Mouse (Mus musculus): ENCODE data around the gene L3mbtl4. TPM values are rescaled to one million over a fixed set of nuclear protein-coding genes. Genes with fewer than 3 reads are reported as not detected.

The L3mbtl4 gene
- total and polyA plus RNA-seq, 3 experiments: not detected

DNA sequence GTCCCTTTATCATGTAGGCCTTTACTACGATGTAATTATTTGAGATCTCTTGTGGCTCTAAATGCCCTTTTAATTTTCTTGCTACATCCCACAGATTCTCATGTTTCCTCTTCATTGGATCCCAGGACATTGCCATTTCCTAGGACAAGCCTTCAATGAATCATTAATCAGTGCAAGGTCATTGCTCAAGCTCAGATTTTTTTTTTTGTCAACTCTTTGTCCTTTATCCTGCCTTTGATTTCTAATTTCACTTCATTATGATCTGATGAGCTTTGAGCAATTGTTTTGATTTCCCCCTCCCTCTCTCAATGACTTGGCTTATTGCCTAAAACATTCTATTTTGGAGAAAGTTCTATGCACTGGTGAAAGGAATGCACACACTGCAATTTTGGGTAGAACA lies 177.3 kb downstream of the L3mbtl4 start:
- Histone ChIP-seq H3K79me2 (replicated peaks; ENCODE audit: control insufficient read depth, extremely low read depth, insufficient read depth, poor library complexity, severe bottlenecking) (no peaks in the 10 kb centered on the region), H3K9ac (ENCODE audit: insufficient read depth, low read depth) (no peak overlapping the region), H3K9me3 (replicated peaks; ENCODE audit: low read length) (peaks cover 39% of the 10 kb centered on the region), H3K27ac (ENCODE audit: insufficient read depth, low read depth) (no peak overlapping the region), H3K4me3 (replicated peaks in 1 of 3; ENCODE audit: low read depth in 2 of 3, low read length in 2 of 3, poor library complexity in 1 of 3) (no peak overlapping the region), H3K4me2 (ENCODE audit: insufficient read depth, low read depth, poor library complexity, severe bottlenecking) (no peak overlapping the region), H3K27me3 (replicated peaks) (no peaks in the 10 kb centered on the region), H3K4me1 (ENCODE audit: control insufficient read depth in 1 of 2, insufficient read depth in 2 of 2) (no peaks in the 10 kb centered on the region), H3K36me3 (replicated peaks in 1 of 2; ENCODE audit: control insufficient read depth in 1 of 2, insufficient read depth in 1 of 2, low read length in 1 of 2) (no peaks in the 10 kb centered on the region)
- TF ChIP-seq EP300 (IDR thresholded peaks at IDR 0.05; ENCODE audit: low read length) (no peak), KAT2A (IDR thresholded peaks at IDR 0.05; ENCODE audit: insufficient replicate concordance, low read length) (no peak)
- DNase-seq (ENCODE audit: extremely low read depth): no peak
- dilution Hi-C loops (cut with MboI; ENCODE audit: extremely low pct_ligation_motif_present, extremely low pct_unique_long_range_greater_than_20kb, low sequenced_read_pairs) (no loop called here), in situ Hi-C loops (cut with MboI; ENCODE audit: low pct_ligation_motif_present, low pct_unique_long_range_greater_than_20kb, low sequenced_read_pairs) (no loop called here)

DNA sequence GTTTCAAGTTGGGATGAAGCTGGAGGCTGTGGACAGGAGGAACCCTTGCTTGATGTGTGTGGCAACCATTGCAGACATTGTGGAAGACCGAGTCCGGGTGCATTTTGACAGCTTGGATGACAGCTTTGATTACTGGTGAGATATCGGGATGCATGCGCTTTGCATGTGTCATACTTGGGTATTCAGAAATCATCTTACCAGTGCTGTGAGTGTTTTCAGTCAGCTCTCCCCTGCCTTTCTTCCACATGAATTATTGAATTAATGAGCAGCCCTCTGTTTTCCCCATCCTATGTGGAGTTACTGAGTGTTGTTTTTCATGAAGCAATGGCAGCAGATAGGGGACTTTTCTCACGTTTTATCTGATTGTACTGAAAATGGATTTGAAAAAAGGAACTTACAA lies 187.9 kb downstream of the L3mbtl4 start:
- Histone ChIP-seq H3K27me3 (replicated peaks) (no peaks in the 10 kb centered on the region), H3K27ac (ENCODE audit: insufficient read depth, low read depth) (no peak overlapping the region), H3K9ac (ENCODE audit: insufficient read depth, low read depth) (no peak overlapping the region), H3K36me3 (replicated peaks in 1 of 2; ENCODE audit: control insufficient read depth in 1 of 2, insufficient read depth in 1 of 2, low read length in 1 of 2) (no peaks in the 10 kb centered on the region), H3K4me3 (replicated peaks in 1 of 3; ENCODE audit: low read depth in 2 of 3, low read length in 2 of 3, poor library complexity in 1 of 3) (no peak overlapping the region), H3K4me2 (ENCODE audit: insufficient read depth, low read depth, poor library complexity, severe bottlenecking) (no peak overlapping the region), H3K79me2 (replicated peaks; ENCODE audit: control insufficient read depth, extremely low read depth, insufficient read depth, poor library complexity, severe bottlenecking) (no peaks in the 10 kb centered on the region), H3K4me1 (ENCODE audit: control insufficient read depth in 1 of 2, insufficient read depth in 2 of 2) (no peaks in the 10 kb centered on the region), H3K9me3 (replicated peaks; ENCODE audit: low read length) (peaks cover 55% of the 10 kb centered on the region)
- no peak for DNase-seq (ENCODE audit: extremely low read depth)
- dilution Hi-C loops (cut with MboI; ENCODE audit: extremely low pct_ligation_motif_present, extremely low pct_unique_long_range_greater_than_20kb, low sequenced_read_pairs): no loop called here
- in situ Hi-C loops (cut with MboI; ENCODE audit: low pct_ligation_motif_present, low pct_unique_long_range_greater_than_20kb, low sequenced_read_pairs): no loop called here
- TF ChIP-seq RCOR1 (conservative IDR thresholded peaks at IDR 0.05; ENCODE audit: low read depth, low read length): no peak
- TF ChIP-seq NRF1 (IDR thresholded peaks at IDR 0.05; ENCODE audit: low read depth, low read length): no peak
- no peak for TF ChIP-seq GABPA (IDR thresholded peaks at IDR 0.05; ENCODE audit: insufficient replicate concordance, low read depth, low read length)
- TF ChIP-seq SIN3A (IDR thresholded peaks at IDR 0.05; ENCODE audit: low read length): no peak
- no peak for TF ChIP-seq TBP (conservative IDR thresholded peaks at IDR 0.05; ENCODE audit: low read depth, low read length)
- TF ChIP-seq ZC3H11A (IDR thresholded peaks at IDR 0.05; ENCODE audit: low read depth, low read length): no peak
- no peak for TF ChIP-seq CTCF (conservative IDR thresholded peaks at IDR 0.05 in 1 of 2, IDR thresholded peaks at IDR 0.05 in 1 of 2; ENCODE audit: low read depth in 2 of 2, low read length in 2 of 2)
- no peak for TF ChIP-seq ZMIZ1 (IDR thresholded peaks at IDR 0.05; ENCODE audit: low read depth, low read length)
- no peak for TF ChIP-seq PAX5 (IDR thresholded peaks at IDR 0.05; ENCODE audit: low read length)
- no peak for TF ChIP-seq ZKSCAN1 (IDR thresholded peaks at IDR 0.05; ENCODE audit: borderline replicate concordance, low read depth, low read length)
- TF ChIP-seq SMC3 (IDR thresholded peaks at IDR 0.05; ENCODE audit: low read depth, low read length): no peak
- no peak for TF ChIP-seq ETS1 (conservative IDR thresholded peaks at IDR 0.05; ENCODE audit: low read depth, low read length)
- TF ChIP-seq ZNF384 (IDR thresholded peaks at IDR 0.05; ENCODE audit: low read depth, low read length): no peak
- TF ChIP-seq POLR2AphosphoS2 (IDR thresholded peaks at IDR 0.05; ENCODE audit: low read depth, low read length): no peak
- no peak for TF ChIP-seq ELF1 (IDR thresholded peaks at IDR 0.05; ENCODE audit: low read depth, low read length)
- TF ChIP-seq POLR2A (IDR thresholded peaks at IDR 0.05; ENCODE audit: low read depth, low read length): no peak
- TF ChIP-seq UBTF (IDR thresholded peaks at IDR 0.05; ENCODE audit: low read depth, low read length): no peak
- TF ChIP-seq CHD1 (IDR thresholded peaks at IDR 0.05; ENCODE audit: low read depth, low read length): no peak
